In the genomic region with DNA sequence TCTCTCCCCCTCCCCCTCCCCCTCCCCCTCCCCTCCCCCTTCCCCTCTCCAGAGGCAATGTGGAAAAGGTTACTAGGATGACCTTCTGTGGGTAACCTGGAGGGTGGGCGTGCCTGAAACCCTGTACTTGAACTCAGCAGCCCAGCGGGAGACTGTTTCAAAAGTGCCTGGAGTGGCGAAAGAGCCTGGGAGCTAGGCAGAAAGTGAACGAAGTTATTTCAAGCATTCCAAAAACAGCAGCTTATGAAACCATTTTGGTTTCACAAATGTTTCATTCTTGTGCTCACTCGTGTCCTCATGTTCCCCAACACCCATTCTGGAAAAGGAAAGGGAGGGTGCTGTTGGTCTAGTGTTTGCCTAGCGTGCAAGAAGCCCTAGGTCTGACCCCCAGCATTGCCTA, we compare ENCODE assay signal across 9 mouse cellular contexts. TPM values are rescaled to one million over a fixed set of nuclear protein-coding genes. Genes with fewer than 3 reads are reported as not detected.
A peak's percentile ranks its signal among the peaks of the same experiment; 100 is the strongest.
DNase-seq lines count a peak whose midpoint lies in the region; ATAC-seq and TF ChIP-seq lines count a peak whose summit lies in the region.
"Had no signal": no experiment of that assay in that cellular context is flagged by ENCODE, and none has a peak within 500 bp of the region (broad histone marks: within the 10 kb centered on the region; RNA-seq: fewer than 3 reads in every experiment).

No protein-coding gene starts in this region.

- H3K9me3 ChIP-seq in heart, embryonic 15.5 days (replicated peaks) = no peaks in the 10 kb centered on the region
- H3K9me3 ChIP-seq in hindbrain, embryonic 13.5 days = no peaks in the 10 kb centered on the region
- H3K9me3 ChIP-seq in liver, embryonic 15.5 days (replicated peaks) = no peaks in the 10 kb centered on the region

- H3K36me3 ChIP-seq in heart, embryonic 15.5 days = no peaks in the 10 kb centered on the region
- no peaks in the 10 kb centered on the region for H3K36me3 ChIP-seq in hindbrain, embryonic 13.5 days
- peaks cover 33% of the 10 kb centered on the region for H3K36me3 ChIP-seq in liver, embryonic 15.5 days (replicated peaks)

- H3K9ac ChIP-seq in heart, embryonic 15.5 days = 0 out of 2 replicates have a peak overlapping the region, but pooled peaks have one; percentile 66
- peak overlapping the region; percentile 74; the same call in 1 of the 2 replicates for H3K9ac ChIP-seq in hindbrain, embryonic 13.5 days
- H3K9ac ChIP-seq in liver, embryonic 15.5 days = peak overlapping the region; percentile 91

- TF ChIP-seq CTCF in bone marrow, adult 2 months (IDR thresholded peaks at IDR 0.05; ENCODE audit: control insufficient read depth, insufficient read depth, low read length) = no peak
- TF ChIP-seq CTCF in olfactory bulb, adult 2 months (IDR thresholded peaks at IDR 0.05; ENCODE audit: insufficient read depth, low read depth, low read length) = no peak

- no peak for DNase-seq in heart, adult 11 months
- DNase-seq in thymus, postnatal 0 days (ENCODE audit: low spot score) = no peak

- H3K4me2 ChIP-seq in heart, embryonic 15.5 days = peak overlapping the region; percentile 98
- peak overlapping the region; percentile 99 for H3K4me2 ChIP-seq in hindbrain, embryonic 13.5 days
- H3K4me2 ChIP-seq in liver, embryonic 15.5 days = peak overlapping the region; percentile 76

- H3K4me3 ChIP-seq in heart, embryonic 15.5 days = peak overlapping the region; percentile 62
- H3K4me3 ChIP-seq in bone marrow, adult 2 months (replicated peaks; ENCODE audit: control insufficient read depth, low read depth, low read length) = peak overlapping the region; percentile 94
- peak overlapping the region; percentile 58 for H3K4me3 ChIP-seq in hindbrain, embryonic 13.5 days
- peak overlapping the region; percentile 81 for H3K4me3 ChIP-seq in liver, embryonic 15.5 days (replicated peaks)
- peak overlapping the region; percentile 14; the same call in 1 of the 2 replicates for H3K4me3 ChIP-seq in olfactory bulb, adult 2 months (ENCODE audit: insufficient read depth, low read depth, low read length)

- ATAC-seq in heart, embryonic 15.5 days (replicated peaks; ENCODE audit: insufficient number of reproducible peaks, insufficient read depth, low FRiP score, low read depth) = no peak
- ATAC-seq in hindbrain, embryonic 13.5 days (ENCODE audit: low FRiP score) = no peak
- no peak for ATAC-seq in liver, embryonic 15.5 days (ENCODE audit: insufficient read depth)
- no peak for ATAC-seq in erythroid progenitor cell, adult 5-6 weeks (replicated peaks; ENCODE audit: low FRiP score, poor library complexity, severe bottlenecking)

- H3K27me3 ChIP-seq in heart, embryonic 15.5 days = 0 out of 2 replicates have a peak, but pooled peaks cover 11% of the 10 kb centered on the region
- H3K27me3 ChIP-seq in hindbrain, embryonic 13.5 days = peaks cover 43% of the 10 kb centered on the region
- no peaks in the 10 kb centered on the region for H3K27me3 ChIP-seq in liver, embryonic 15.5 days

- TF ChIP-seq POLR2A in bone marrow, adult 2 months (IDR thresholded peaks at IDR 0.05; ENCODE audit: borderline replicate concordance, control insufficient read depth, low read depth, low read length) = no peak
- no peak for TF ChIP-seq POLR2A in olfactory bulb, adult 2 months (IDR thresholded peaks at IDR 0.05; ENCODE audit: insufficient read depth, low read depth, low read length)

- no peak overlapping the region for H3K27ac ChIP-seq in heart, embryonic 15.5 days
- H3K27ac ChIP-seq in bone marrow, adult 2 months (ENCODE audit: control insufficient read depth, insufficient read depth, low read depth, low read length, poor library complexity) = no peak overlapping the region
- no peak overlapping the region for H3K27ac ChIP-seq in hindbrain, embryonic 13.5 days
- peak overlapping the region; percentile 89 for H3K27ac ChIP-seq in liver, embryonic 15.5 days (replicated peaks)
- no peak overlapping the region for H3K27ac ChIP-seq in olfactory bulb, adult 2 months (ENCODE audit: insufficient read depth, low read depth, low read length)
- H3K27ac ChIP-seq: macrophage had no signal

- H3K4me1 ChIP-seq in heart, embryonic 15.5 days (replicated peaks) = peaks cover 13% of the 10 kb centered on the region
- peaks cover 7% of the 10 kb centered on the region for H3K4me1 ChIP-seq in bone marrow, adult 2 months (ENCODE audit: control insufficient read depth, insufficient read depth, low read length)
- peaks cover 26% of the 10 kb centered on the region for H3K4me1 ChIP-seq in hindbrain, embryonic 13.5 days (replicated peaks)
- H3K4me1 ChIP-seq in liver, embryonic 15.5 days (replicated peaks) = peaks cover 70% of the 10 kb centered on the region
- peaks cover 14% of the 10 kb centered on the region; the same call in 1 of the 2 replicates for H3K4me1 ChIP-seq in olfactory bulb, adult 2 months (ENCODE audit: control insufficient read depth, insufficient read depth, low read length)

- WGBS in heart, embryonic 15.5 days = 49% methylated on average over 6 of the region's 6 CpGs
- WGBS in bone marrow, adult 2 months = 36% methylated on average over 6 of the region's 6 CpGs
- 14% methylated on average over 6 of the region's 6 CpGs for WGBS in hindbrain, embryonic 13.5 days
- WGBS in liver, embryonic 15.5 days (ENCODE audit: insufficient replicate concordance) = 40% methylated on average over 6 of the region's 6 CpGs
- WGBS in olfactory bulb, adult 2 months = 33% methylated on average over 6 of the region's 6 CpGs

RNA-seq across cellular contexts. Expression of a gene that starts 1.6 kb away (rescaled TPM):
- polyA plus RNA-seq in heart, embryonic 15.5 days (2015; fragmentation: Nextera tagmentation; extraction: Ambion mirVana) = 23.8 and 57.0 TPM in 2 replicates
- polyA plus RNA-seq in bone marrow, adult 2 months (2011; ENCODE audit: insufficient read depth, insufficient read length, low replicate concordance, missing spikeins) = 53.6 and 73.5 TPM in 2 replicates
- 29.4 and 38.8 TPM in 2 replicates for polyA plus RNA-seq in hindbrain, embryonic 13.5 days (2015; fragmentation: Nextera tagmentation; extraction: Ambion mirVana)
- 291 and 294 TPM in 2 replicates for polyA plus RNA-seq in liver, embryonic 15.5 days (2015; fragmentation: Nextera tagmentation; extraction: Ambion mirVana)
- not detected in 2 replicates for polyA plus RNA-seq in olfactory bulb, adult 2 months (2012; ENCODE audit: insufficient read depth, insufficient read length, low replicate concordance, missing spikeins)
- 138 and 211 TPM in 2 replicates for total RNA-seq in erythroid progenitor cell, adult 5-6 weeks (2015; ENCODE audit: low replicate concordance)
- total RNA-seq in erythroid progenitor cell, adult 5-6 weeks (2017; ENCODE audit: low replicate concordance) = 175 and 244 TPM in 2 replicates
- 552 and 560 TPM in 2 replicates for polyA plus RNA-seq in thymus, postnatal 0 days (2015; fragmentation: Nextera tagmentation; extraction: Ambion mirVana)

RNA-seq across cellular contexts. Expression of a gene that starts 52.6 kb away (rescaled TPM):
- polyA plus RNA-seq in heart, embryonic 15.5 days (2015; fragmentation: Nextera tagmentation; extraction: Ambion mirVana) = not detected in 2 replicates
- polyA plus RNA-seq in bone marrow, adult 2 months (2011; ENCODE audit: insufficient read depth, insufficient read length, low replicate concordance, missing spikeins) = not detected in 2 replicates
- not detected in 2 replicates for polyA plus RNA-seq in hindbrain, embryonic 13.5 days (2015; fragmentation: Nextera tagmentation; extraction: Ambion mirVana)
- not detected in 2 replicates for polyA plus RNA-seq in liver, embryonic 15.5 days (2015; fragmentation: Nextera tagmentation; extraction: Ambion mirVana)
- not detected in 2 replicates for polyA plus RNA-seq in olfactory bulb, adult 2 months (2012; ENCODE audit: insufficient read depth, insufficient read length, low replicate concordance, missing spikeins)
- not detected in 2 replicates for total RNA-seq in erythroid progenitor cell, adult 5-6 weeks (2015; ENCODE audit: low replicate concordance)
- not detected in 2 replicates for total RNA-seq in erythroid progenitor cell, adult 5-6 weeks (2017; ENCODE audit: low replicate concordance)
- not detected in 2 replicates for polyA plus RNA-seq in thymus, postnatal 0 days (2015; fragmentation: Nextera tagmentation; extraction: Ambion mirVana)
- polyA plus RNA-seq: macrophage had no signal

Comparison
In these comparisons a context has a peak if more than half of its experiments do, and no peak if none do; other contexts are left out.
1. H3K4me3 ChIP-seq: peak in every context shown above with its lines; median percentile 94 in bone marrow, adult 2 months; 81 in liver, embryonic 15.5 days; 62 in heart, embryonic 15.5 days; 58 in hindbrain, embryonic 13.5 days; 14 in olfactory bulb, adult 2 months.